Mouse (Mus musculus) myocyte (in vitro differentiated cells): ENCODE measurements at regions not wholly inside any gene's neighbourhood (a gene's known extent, or its start where the extent isn't known, plus 50 kb on each side); places are given as distances from the start of the nearest gene placed in this dataset.

Source experiments
- MAX ChIP-seq: IDR thresholded peaks from one replicate; pipeline ENCODE4 v1.6.1; 2011; ENCODE audit warnings: low read depth, mild to moderate bottlenecking, control low read depth
- MYOD1 ChIP-seq, 3 experiments: IDR thresholded peaks; one replicate each; pipeline ENCODE4 v1.6.1; 2011; ENCODE audit warnings: control low read depth in 2 of 3, low read depth in 2 of 3, mild to moderate bottlenecking in 2 of 3, moderate library complexity in 1 of 3; ENCODE audit not compliant: insufficient read length in 2 of 3, control insufficient read depth in 1 of 3
- MYOG ChIP-seq, 3 experiments: IDR thresholded peaks; one replicate each; pipeline ENCODE4 v1.6.1; 2011; ENCODE audit warnings: control low read depth in 2 of 3, low read depth in 2 of 3, mild to moderate bottlenecking in 2 of 3; ENCODE audit not compliant: insufficient read length in 2 of 3, control insufficient read depth in 1 of 3, insufficient read depth in 1 of 3
- POLR2A ChIP-seq: IDR thresholded peaks from one replicate; pipeline ENCODE4 v1.6.1; 2011; ENCODE audit warnings: low read depth, mild to moderate bottlenecking, control low read depth, moderate library complexity; ENCODE audit not compliant: insufficient read length
- POLR2AphosphoS2 ChIP-seq: IDR thresholded peaks from one replicate; pipeline ENCODE4 v1.6.1; 2011; ENCODE audit warnings: low read depth, control low read depth; ENCODE audit not compliant: insufficient read length
- TCF3 ChIP-seq: IDR thresholded peaks from one replicate; pipeline ENCODE4 v1.6.1; 2011; ENCODE audit warnings: low read depth, control low read depth; ENCODE audit not compliant: insufficient read length
- USF1 ChIP-seq: IDR thresholded peaks from one replicate; pipeline ENCODE4 v1.6.1; 2011; ENCODE audit warnings: low read depth, mild to moderate bottlenecking, control low read depth, moderate library complexity

GRCm38 (mm10) chr13:35463850-35464249 lies 195.8 kb upstream of the Cdyl start:
- TF ChIP-seq POLR2A: peak; percentile 19
- no peak for TF ChIP-seq USF1
- no peak for TF ChIP-seq TCF3
- TF ChIP-seq MYOG (IDR thresholded peaks at IDR 0.05; ENCODE audit: control insufficient read depth in 1 of 3, insufficient read depth in 1 of 3, insufficient read length in 2 of 3, low read depth in 2 of 3): peak in 1 of 3 experiments; percentile 40
- no peak for TF ChIP-seq MAX
- TF ChIP-seq MYOD1 (IDR thresholded peaks at IDR 0.05; ENCODE audit: control insufficient read depth in 1 of 3, insufficient read length in 2 of 3, low read depth in 2 of 3): peak in 1 of 3 experiments; percentile 19
- no peak for TF ChIP-seq POLR2AphosphoS2
